Mouse (Mus musculus): ENCODE results near the gene Olfr464. TPM values are rescaled to one million over a fixed set of nuclear protein-coding genes. Genes with fewer than 3 reads are reported as not detected.
"Not testable (repeated sequence)": the region's sequence is repeated elsewhere in the genome, so short reads cannot be mapped to it uniquely, and the experiment has no call there.

The Olfr464 gene
- total RNA-seq, 2 experiments from 2014 or later = 2.7 to 4.5 TPM

- intact Hi-C loops (cut with DNase I) = no loop called here
- no peak for DNase-seq (ENCODE audit: low spot score in 2 of 2)
Observed at GRCm38 (mm10) chr11:87875436-87875835, 45.3 kb downstream of the Olfr464 start, which contains the start of gene Epx. TSS of gene Epx (minus strand) at chr11:87875536.

DNA sequence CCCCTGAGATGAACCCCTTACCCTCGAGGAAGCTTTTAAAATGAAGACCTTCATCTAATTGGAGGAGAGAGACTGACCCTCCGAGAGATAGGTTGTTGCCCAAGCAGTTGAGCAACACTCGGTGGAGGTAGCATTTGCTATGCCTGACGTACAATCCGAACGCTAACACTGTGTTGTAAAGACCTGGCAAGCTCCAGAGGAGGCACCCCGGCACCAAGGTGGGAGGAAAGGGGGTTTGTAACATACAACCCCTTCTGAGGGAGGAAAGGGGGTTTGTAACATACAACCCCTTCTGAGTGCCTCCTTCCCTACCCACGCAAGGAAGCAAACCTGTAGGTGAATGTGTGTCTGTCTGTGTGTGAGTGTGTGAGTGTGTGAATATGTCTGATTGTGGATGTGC lies 49.0 kb downstream of the Olfr464 start:
- no peak for DNase-seq (ENCODE audit: low spot score in 2 of 2)
- intact Hi-C loops (cut with DNase I) = no loop called here

GRCm38 (mm10) chr11:87870096-87870495 lies 50.7 kb downstream of the Olfr464 start:
- intact Hi-C loops (cut with DNase I) = no loop called here
- no peak for DNase-seq (ENCODE audit: low spot score in 2 of 2)

GRCm38 (mm10) chr11:87866891-87867290 lies 53.9 kb downstream of the Olfr464 start:
- DNase-seq (ENCODE audit: low spot score in 2 of 2) = not testable (repeated sequence)
- intact Hi-C loops (cut with DNase I) = loop anchor here (5.0 kb wide), 1 partner anchor 80 kb away; no protein-coding TSS in a partner anchor

Other genes with a start within 250 kb of the Olfr464 start
- gene Supt4a, start 183.4 kb downstream of the Olfr464 start, total RNA-seq (2021) = 10 to 100 TPM; 67.7 to 83.3 TPM
- 100 to 1,000 TPM; 158 to 214 TPM for gene Tspoap1, start 160.4 kb downstream of the Olfr464 start, total RNA-seq (2021)
- gene Mpo, start 127.4 kb downstream of the Olfr464 start, total RNA-seq (2021) = not detected
- gene Lpo, start 92.7 kb downstream of the Olfr464 start, total RNA-seq (2021) = under 1 TPM; 0.29 to 0.39 TPM
- 1 to 10 TPM; 4.0 to 8.0 TPM for gene Mks1, start 67.8 kb downstream of the Olfr464 start, total RNA-seq (2021)
- under 1 TPM in 1 of 2 experiments, not detected in 1; 0.17 TPM for gene Epx, start 45.4 kb downstream of the Olfr464 start, total RNA-seq (2021)
- not detected for gene Olfr462, start 28.7 kb downstream of the Olfr464 start, total RNA-seq (2021)
- not detected for gene Olfr463, start 23.6 kb downstream of the Olfr464 start, total RNA-seq (2021)
- gene Dynll2, start 66.6 kb upstream of the Olfr464 start, total RNA-seq (2021) = 100 to 1,000 TPM; 539 to 592 TPM
- 100 to 1,000 TPM; 153 to 205 TPM for gene Srsf1, start 126.4 kb upstream of the Olfr464 start, total RNA-seq (2021)
- gene Vezf1, start 147.3 kb upstream of the Olfr464 start, total RNA-seq (2021) = 10 to 100 TPM; 24.4 to 26.2 TPM
- gene Cuedc1, start 177.1 kb upstream of the Olfr464 start, total RNA-seq (2021) = 10 to 100 TPM; 23.9 to 31.7 TPM